Mouse (Mus musculus): Measurements from ENCODE around the gene Fam193a. TPM values are rescaled to one million over a fixed set of nuclear protein-coding genes. Genes with fewer than 3 reads are reported as not detected.
A peak's percentile ranks its signal among the peaks of the same experiment; 100 is the strongest.

The Fam193a gene
- polyA plus RNA-seq, 1 experiment from 2014 or later = 14.1 TPM

GRCm38 (mm10) chr5:34352084-34352631, 17.6 kb upstream of the Fam193a start:
- Histone ChIP-seq H3K27me3 (replicated peaks) (no peaks in the 10 kb centered on the region), H3K9me3 (no peaks in the 10 kb centered on the region), H3K4me3 (no peak overlapping the region), H3K36me3 (peaks cover 86% of the 10 kb centered on the region), H3K4me2 (replicated peaks) (no peak overlapping the region), H3K27ac (no peak overlapping the region), H3K9ac (no peak overlapping the region), H3K4me1 (no peaks in the 10 kb centered on the region)
- 99% methylated on average over 3 of the region's 3 CpGs for WGBS
- no peak for ATAC-seq (ENCODE audit: low FRiP score, low read depth)

GRCm38 (mm10) chr5:34360261-34360660, 9.5 kb upstream of the Fam193a start:
- ATAC-seq (ENCODE audit: low FRiP score, low read depth) = no peak
- WGBS = 96% methylated on average over 3 of the region's 3 CpGs
- Histone ChIP-seq H3K4me1 (no peaks in the 10 kb centered on the region), H3K4me2 (replicated peaks) (no peak overlapping the region), H3K4me3 (no peak overlapping the region), H3K36me3 (peaks cover 43% of the 10 kb centered on the region), H3K27me3 (replicated peaks) (no peaks in the 10 kb centered on the region), H3K9me3 (no peaks in the 10 kb centered on the region), H3K9ac (no peak overlapping the region), H3K27ac (no peak overlapping the region)

GRCm38 (mm10) chr5:34363115-34363514, 6.6 kb upstream of the Fam193a start:
- Histone ChIP-seq H3K4me3 (no peak overlapping the region), H3K36me3 (peaks cover 25% of the 10 kb centered on the region), H3K27me3 (replicated peaks) (no peaks in the 10 kb centered on the region), H3K4me2 (replicated peaks) (no peak overlapping the region), H3K27ac (no peak overlapping the region), H3K9me3 (no peaks in the 10 kb centered on the region), H3K4me1 (no peaks in the 10 kb centered on the region), H3K9ac (no peak overlapping the region)
- no peak for ATAC-seq (ENCODE audit: low FRiP score, low read depth)

- H3K9me3 ChIP-seq = no peaks in the 10 kb centered on the region
- H3K4me2 ChIP-seq (replicated peaks) = peak overlapping the region; percentile 68
- H3K9ac ChIP-seq = peak overlapping the region; percentile 95
- H3K4me1 ChIP-seq = peaks cover 24% of the 10 kb centered on the region
- H3K27me3 ChIP-seq (replicated peaks) = no peaks in the 10 kb centered on the region
- H3K36me3 ChIP-seq = no peaks in the 10 kb centered on the region; the same call in 1 of the 2 replicates
- H3K4me3 ChIP-seq = peak overlapping the region; percentile 92
- 73% methylated on average over 7 of the region's 7 CpGs for WGBS
- H3K27ac ChIP-seq = peak overlapping the region; percentile 53; the same call in 1 of the 2 replicates
- 0 out of 2 replicates have a peak, but pooled peaks have one; percentile 1 for ATAC-seq (ENCODE audit: low FRiP score, low read depth)
Measured at GRCm38 (mm10) chr5:34368551-34369290, 1.0 kb upstream of the Fam193a start.

DNA sequence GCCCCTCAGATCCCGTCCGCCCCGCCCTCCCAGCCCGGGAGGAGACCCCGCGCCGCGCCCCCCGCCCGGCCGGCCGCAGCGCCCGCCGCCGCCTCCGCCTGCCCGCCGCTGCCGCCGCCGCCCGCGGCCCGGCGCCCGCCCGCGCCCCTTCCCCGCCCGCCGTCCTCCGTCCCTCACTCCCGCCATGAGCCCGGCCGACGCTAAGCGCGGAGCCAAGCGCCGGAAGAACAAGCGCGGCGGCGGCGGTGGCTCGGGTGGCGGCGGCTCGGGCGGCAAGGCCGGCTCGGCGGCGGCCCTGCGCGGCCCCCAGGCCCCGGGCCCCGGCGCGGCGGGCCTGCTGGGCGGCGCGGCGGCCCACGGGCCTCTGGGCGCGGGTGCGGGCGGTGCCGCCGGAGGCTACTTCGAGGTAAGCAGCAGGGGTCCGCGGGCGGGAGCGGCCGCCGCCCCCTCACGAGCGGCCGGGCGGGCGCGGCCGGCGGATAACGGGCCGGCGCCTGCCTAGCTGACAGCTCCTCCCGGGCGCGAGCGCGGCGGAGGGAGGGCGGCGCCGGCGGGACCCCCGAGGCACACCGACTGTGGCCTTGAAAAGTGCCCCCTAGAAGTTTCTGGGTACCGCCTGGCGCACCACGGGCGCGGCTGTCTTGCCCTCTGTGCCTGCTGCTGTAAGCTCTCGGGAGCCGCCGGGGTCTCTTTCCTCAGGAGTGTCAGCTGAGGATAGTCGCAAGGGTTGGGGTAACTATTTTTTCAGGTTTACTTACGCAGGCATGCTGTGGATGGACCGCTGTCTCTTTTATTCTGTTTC, 490 bp downstream of the Fam193a start:
- no peaks in the 10 kb centered on the region for H3K9me3 ChIP-seq
- no peak for ATAC-seq (ENCODE audit: low FRiP score, low read depth)
- H3K4me2 ChIP-seq (replicated peaks) = peak overlapping the region; percentile 75
- under 1% methylated on average over 91 of the region's 114 CpGs for WGBS
- peaks cover 24% of the 10 kb centered on the region for H3K4me1 ChIP-seq
- peak overlapping the region; percentile 92 for H3K4me3 ChIP-seq
- H3K9ac ChIP-seq = peak overlapping the region; percentile 95
- H3K27ac ChIP-seq = 0 out of 2 replicates have a peak overlapping the region, but pooled peaks have one; percentile 46
- H3K36me3 ChIP-seq = no peaks in the 10 kb centered on the region
- no peaks in the 10 kb centered on the region for H3K27me3 ChIP-seq (replicated peaks)

DNA sequence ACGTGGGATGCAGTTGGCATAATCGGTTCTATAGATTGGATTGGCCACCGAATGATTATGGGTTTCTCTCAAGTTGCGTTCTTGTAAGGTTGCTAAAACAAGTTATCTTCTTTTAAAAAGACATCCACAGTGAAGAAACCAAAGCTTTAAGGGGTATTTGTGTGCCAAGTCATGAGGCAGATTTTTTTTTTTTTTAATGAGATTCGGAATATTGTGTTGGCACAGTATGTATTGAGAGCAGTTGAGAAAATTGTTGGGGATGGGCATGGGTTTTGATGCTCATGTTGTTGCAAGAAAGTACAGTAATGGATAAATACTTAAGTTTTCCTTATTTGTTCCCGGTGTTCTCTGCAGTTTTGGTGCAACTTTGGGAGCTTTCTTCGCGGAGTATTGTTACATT, 1.1 kb downstream of the Fam193a start:
- Histone ChIP-seq H3K9me3 (no peaks in the 10 kb centered on the region), H3K4me3 (peak overlapping the region; percentile 92), H3K9ac (peak overlapping the region; percentile 95), H3K36me3 (no peaks in the 10 kb centered on the region), H3K4me1 (peaks cover 24% of the 10 kb centered on the region), H3K27ac (no peak overlapping the region), H3K4me2 (replicated peaks) (peak overlapping the region; percentile 75), H3K27me3 (replicated peaks) (no peaks in the 10 kb centered on the region)
- 34% methylated on average over 8 of the region's 8 CpGs for WGBS
- ATAC-seq (ENCODE audit: low FRiP score, low read depth) = no peak

- no peak for ATAC-seq (ENCODE audit: low FRiP score, low read depth)
- H3K9ac ChIP-seq = no peak overlapping the region
- peaks cover 24% of the 10 kb centered on the region for H3K4me1 ChIP-seq
- no peak overlapping the region for H3K27ac ChIP-seq
- no peaks in the 10 kb centered on the region for H3K36me3 ChIP-seq
- no peak overlapping the region for H3K4me3 ChIP-seq
- peak overlapping the region; percentile 27 for H3K4me2 ChIP-seq (replicated peaks)
- H3K9me3 ChIP-seq = no peaks in the 10 kb centered on the region
- no peaks in the 10 kb centered on the region for H3K27me3 ChIP-seq (replicated peaks)
Measured at GRCm38 (mm10) chr5:34372141-34372540, 2.4 kb downstream of the Fam193a start.

DNA sequence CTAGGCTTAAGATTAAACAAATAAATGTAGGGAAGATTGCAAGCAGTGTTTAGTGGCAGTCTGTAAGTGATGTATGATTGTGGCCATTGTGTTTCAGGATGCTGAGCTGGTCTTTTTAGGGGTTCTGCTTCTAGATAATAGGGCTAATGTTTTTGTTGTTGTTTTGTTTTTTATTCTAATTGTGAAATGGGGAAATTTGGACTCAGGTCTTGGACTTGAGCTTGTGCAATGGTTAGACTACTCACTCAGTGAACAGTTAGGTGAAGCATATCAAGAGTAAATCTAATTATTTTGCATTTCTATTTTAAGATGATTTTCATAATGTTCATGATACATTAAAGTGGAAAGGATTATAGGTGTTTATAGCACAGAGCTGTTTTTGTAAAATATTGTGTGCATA, 2.8 kb downstream of the Fam193a start:
- H3K4me1 ChIP-seq = peaks cover 24% of the 10 kb centered on the region
- H3K27ac ChIP-seq = no peak overlapping the region
- H3K9ac ChIP-seq = no peak overlapping the region
- ATAC-seq (ENCODE audit: low FRiP score, low read depth) = no peak
- H3K4me2 ChIP-seq (replicated peaks) = peak overlapping the region; percentile 27; the same call in 1 of the 2 replicates
- H3K9me3 ChIP-seq = no peaks in the 10 kb centered on the region
- no peak overlapping the region for H3K4me3 ChIP-seq
- H3K27me3 ChIP-seq (replicated peaks) = no peaks in the 10 kb centered on the region
- H3K36me3 ChIP-seq = no peaks in the 10 kb centered on the region

GRCm38 (mm10) chr5:34378787-34379186, 9.1 kb downstream of the Fam193a start:
- Histone ChIP-seq H3K9me3 (no peaks in the 10 kb centered on the region), H3K27ac (no peak overlapping the region), H3K27me3 (replicated peaks) (no peaks in the 10 kb centered on the region), H3K4me1 (no peaks in the 10 kb centered on the region), H3K4me2 (replicated peaks) (no peak overlapping the region), H3K4me3 (no peak overlapping the region), H3K36me3 (no peaks in the 10 kb centered on the region), H3K9ac (no peak overlapping the region)
- ATAC-seq (ENCODE audit: low FRiP score, low read depth) = no peak

GRCm38 (mm10) chr5:34381700-34382099, 12.0 kb downstream of the Fam193a start:
- no peaks in the 10 kb centered on the region for H3K4me1 ChIP-seq
- H3K27me3 ChIP-seq (replicated peaks) = no peaks in the 10 kb centered on the region
- H3K36me3 ChIP-seq = peaks cover 11% of the 10 kb centered on the region
- H3K4me2 ChIP-seq (replicated peaks) = no peak overlapping the region
- H3K9me3 ChIP-seq = peaks cover 10% of the 10 kb centered on the region; the same call in 1 of the 2 replicates
- no peak for ATAC-seq (ENCODE audit: low FRiP score, low read depth)
- WGBS = 99% methylated on average over 2 of the region's 2 CpGs
- H3K9ac ChIP-seq = no peak overlapping the region
- no peak overlapping the region for H3K27ac ChIP-seq
- no peak overlapping the region for H3K4me3 ChIP-seq

GRCm38 (mm10) chr5:34385616-34386015, 15.9 kb downstream of the Fam193a start:
- Histone ChIP-seq H3K4me2 (replicated peaks) (no peak overlapping the region), H3K36me3 (peaks cover 11% of the 10 kb centered on the region), H3K4me1 (no peaks in the 10 kb centered on the region), H3K27ac (no peak overlapping the region), H3K27me3 (replicated peaks) (no peaks in the 10 kb centered on the region), H3K4me3 (no peak overlapping the region), H3K9me3 (peaks cover 10% of the 10 kb centered on the region; the same call in 1 of the 2 replicates), H3K9ac (no peak overlapping the region)
- ATAC-seq (ENCODE audit: low FRiP score, low read depth) = no peak
- WGBS = 97% methylated on average over 5 of the region's 5 CpGs

DNA sequence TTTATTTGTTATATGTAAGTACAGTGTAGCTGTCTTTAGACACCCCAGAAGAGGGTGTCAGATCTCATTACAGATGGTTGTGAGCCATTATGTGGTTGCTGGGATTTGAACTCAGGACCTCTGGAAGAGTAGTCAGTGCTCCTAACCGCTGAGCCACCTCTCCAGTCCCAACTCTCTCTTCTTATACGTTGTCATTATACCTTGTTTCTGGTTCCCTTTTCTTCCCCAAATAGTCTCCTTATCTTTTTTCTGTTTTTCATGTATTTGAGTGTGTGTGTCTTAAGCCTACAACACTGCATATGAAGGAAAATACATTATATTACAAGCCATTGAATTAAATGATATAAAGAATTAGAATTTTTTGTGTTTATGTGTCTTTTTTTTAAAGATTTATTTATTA, 17.0 kb downstream of the Fam193a start:
- Histone ChIP-seq H3K9ac (no peak overlapping the region), H3K27me3 (replicated peaks) (no peaks in the 10 kb centered on the region), H3K27ac (no peak overlapping the region), H3K9me3 (peaks cover 10% of the 10 kb centered on the region; the same call in 1 of the 2 replicates), H3K36me3 (peaks cover 11% of the 10 kb centered on the region), H3K4me2 (replicated peaks) (no peak overlapping the region), H3K4me3 (no peak overlapping the region), H3K4me1 (no peaks in the 10 kb centered on the region)
- 93% methylated on average over 2 of the region's 2 CpGs for WGBS
- ATAC-seq (ENCODE audit: low FRiP score, low read depth) = no peak
